Mouse (Mus musculus) heart, postnatal 25 days (tissue): ENCODE measurements at regions not wholly inside any gene's neighbourhood (a gene's known extent, or its start where the extent isn't known, plus 50 kb on each side); places are given as distances from the start of the nearest gene placed in this dataset.

ENCODE experiments used
- DNase-seq: peaks from one replicate; pipeline ENCODE4 v3.0.0; 2022; ENCODE audit warnings: low spot score
- intact Hi-C: fragments of 180-260 bp; cut with DNase I; formaldehyde crosslinking; loops from one replicate; pipeline ENCODE4 v1.15.1; 2025

DNA sequence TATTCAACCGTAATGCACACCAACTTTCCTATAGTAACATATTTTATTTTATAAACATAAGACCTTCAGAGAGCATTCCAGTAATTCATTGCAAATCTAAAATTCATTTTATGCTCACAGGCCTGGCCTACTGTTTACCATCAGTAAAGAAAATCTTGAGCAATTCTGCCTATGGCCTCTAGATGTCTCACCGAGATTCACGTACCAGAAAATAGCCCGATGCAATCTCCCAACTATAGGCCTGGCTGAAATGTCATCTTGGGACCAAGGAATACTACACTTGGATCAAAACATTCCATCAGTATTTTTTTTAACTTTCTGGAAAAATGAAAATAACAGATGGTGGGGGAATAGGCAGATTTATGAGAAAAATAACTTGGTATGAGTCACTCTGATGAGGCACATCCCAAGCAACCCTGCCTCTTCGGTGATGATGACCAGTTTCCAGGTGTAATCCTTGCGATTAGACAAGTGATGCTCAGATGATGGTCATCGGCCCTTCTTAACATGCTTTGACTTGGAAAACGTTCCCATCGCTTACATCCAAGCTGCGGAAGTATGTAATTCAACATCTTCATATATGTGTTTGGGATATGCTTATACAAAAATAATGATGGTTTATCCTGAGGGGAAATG is 439.9 kb downstream of the Nyap2 start:
- DNase-seq = no peak
- intact Hi-C loops = loop anchor here (2.0 to 10.0 kb wide), 5 partner anchors 168 to 774 kb away; partner anchors contain the start of gene Irs1

DNA sequence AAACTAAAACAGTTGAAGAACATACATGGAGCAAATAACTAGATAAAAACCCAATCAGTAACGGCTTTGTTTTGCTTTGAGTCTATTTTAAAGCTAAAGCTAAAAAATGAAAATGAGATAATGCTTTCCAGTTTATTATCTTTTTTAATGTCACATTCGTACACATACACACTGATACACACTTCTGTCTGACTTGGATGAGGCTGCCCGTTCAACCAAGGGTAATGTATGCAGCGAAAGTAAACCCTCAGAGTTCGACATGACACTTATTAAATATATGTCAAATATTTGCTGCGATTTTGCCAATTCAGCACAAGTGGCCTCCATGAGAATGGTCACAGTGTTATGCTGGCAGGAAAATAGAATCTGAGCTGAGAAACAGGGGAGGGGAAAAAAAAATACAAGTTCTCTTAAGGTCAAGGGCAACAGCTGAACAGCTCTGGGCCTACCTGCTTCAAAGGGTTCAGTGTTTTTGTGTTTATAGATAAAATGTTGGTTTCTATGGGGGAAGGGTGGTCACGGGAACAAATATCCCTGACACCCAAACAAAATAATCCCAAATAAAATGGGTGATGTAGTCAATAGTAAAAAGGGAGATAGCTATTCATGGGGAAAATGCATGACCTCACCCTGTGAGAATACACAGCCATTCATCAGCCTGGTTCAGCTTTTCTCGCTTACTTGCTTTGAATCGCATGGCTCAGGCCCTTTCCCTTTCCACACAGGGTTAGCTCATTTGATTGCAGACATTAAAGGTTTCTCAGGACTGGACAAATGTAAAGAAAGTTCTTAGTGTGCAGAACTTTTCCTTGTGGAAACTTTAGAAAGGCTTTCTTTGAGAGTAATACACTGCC is 443.9 kb downstream of the Nyap2 start:
- no peak for DNase-seq
- intact Hi-C loops = no loop called here

DNA sequence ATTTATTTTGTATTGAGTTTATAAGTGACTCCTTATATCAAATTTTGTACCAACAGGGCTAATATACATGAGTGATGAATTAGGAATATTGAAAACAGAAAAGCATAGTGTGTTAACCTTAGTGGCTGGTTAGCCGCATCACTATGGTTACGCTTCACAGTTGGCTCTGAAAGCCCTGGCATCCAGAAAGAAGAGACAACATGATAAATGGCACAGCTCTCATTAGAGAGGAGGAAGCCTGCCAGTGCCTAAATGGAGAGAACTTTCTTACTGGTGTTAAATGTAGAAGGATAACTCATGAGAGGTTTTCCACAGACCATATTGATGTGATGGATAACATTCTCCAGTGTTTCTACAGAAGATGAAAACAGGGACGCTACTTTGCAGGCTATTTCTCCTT is 446.2 kb downstream of the Nyap2 start:
- no peak for DNase-seq

DNA sequence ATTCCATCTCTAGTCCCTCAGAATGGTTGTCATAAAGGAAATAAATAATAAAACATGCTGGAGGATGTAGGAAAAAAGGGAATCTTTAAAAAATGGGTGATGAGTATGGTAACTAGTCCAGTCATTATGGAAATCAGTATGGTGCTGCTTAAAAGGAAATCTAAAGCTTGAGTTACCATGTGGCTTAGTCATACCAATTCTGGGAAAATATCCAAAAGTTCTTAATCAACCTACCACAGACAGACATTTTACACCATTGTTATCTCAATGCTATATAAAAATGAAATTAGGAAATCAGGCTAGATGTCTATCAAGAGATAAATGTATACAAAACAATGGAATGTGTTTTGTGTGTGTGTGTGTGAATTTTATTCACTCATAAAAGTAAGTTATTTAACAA is 449.1 kb downstream of the Nyap2 start:
- intact Hi-C loops = no loop called here
- no peak for DNase-seq

More for the DNA sequence above, 446.2 kb downstream of the Nyap2 start:
- intact Hi-C loops = no loop called here

DNA sequence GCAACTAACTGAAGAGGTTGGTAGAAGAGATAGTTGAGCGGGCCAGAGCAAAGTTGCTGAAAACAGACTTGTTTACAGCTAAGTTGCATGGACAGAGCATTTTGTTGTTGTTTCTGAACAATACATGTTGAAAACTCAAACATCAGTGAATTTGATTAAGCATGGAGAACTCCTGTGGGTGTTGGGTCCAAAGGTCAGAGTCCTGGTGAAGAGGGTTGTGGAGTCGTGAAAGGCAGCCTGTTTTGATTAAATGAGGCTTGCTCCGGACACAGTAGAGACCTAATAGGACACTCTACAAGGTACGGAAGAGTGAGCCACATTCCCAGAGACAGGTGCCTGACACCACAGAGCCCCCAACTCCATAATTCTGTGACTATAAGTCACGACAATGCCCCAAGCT is 461.1 kb downstream of the Nyap2 start:
- intact Hi-C loops = no loop called here
- DNase-seq = no peak

DNA sequence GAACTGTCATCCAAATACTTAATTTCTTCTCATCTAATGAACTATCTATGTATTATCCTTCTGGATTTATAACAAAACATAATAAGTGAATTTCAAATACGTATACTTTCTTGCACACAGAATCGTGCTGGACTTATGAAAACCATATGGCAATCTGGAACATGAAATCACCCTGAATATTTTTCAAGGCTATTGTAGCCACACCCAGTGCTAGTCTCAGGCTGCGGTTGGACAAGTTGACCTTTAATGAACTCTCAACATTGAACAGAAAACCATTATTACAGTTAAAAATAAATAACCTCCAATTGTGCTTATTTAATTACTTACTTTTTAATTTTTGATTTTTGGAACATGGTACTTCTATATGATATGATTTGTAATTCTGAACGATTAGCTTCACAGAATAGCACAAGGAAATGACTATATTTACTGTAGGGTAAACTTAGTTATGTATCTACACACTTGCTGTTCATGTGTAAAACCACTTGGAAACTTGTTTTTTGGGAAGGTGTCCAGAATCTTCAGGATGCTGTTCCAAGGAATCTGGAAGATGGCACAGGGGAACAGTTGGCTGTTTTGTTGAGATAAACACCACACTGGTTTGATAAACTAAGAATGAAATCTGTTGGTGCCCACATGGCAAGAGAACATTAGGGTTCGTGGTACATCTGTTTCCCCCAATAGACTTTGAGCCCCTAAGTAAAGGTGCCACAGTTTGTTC is 463.0 kb downstream of the Nyap2 start:
- no peak for DNase-seq
- intact Hi-C loops = no loop called here

DNA sequence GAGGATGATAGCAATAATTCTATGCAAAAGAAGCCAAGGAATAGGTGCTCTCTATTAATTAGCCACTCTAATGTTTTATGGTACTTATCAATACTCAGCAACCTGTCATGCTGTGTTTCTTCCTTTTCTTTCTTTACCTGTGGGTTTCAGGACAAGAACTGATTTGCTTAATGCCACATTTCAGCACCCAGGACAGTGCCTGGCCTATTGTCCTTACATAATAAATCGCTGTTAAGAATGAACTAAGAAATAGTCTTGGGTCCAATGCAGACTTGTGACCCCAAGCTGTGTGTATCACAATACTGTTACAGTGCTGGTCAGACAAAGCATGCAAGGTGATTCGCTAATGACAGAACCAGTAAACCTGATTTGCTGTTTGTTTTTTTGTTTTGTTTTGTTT is 472.2 kb downstream of the Nyap2 start:
- intact Hi-C loops = no loop called here
- no peak for DNase-seq

DNA sequence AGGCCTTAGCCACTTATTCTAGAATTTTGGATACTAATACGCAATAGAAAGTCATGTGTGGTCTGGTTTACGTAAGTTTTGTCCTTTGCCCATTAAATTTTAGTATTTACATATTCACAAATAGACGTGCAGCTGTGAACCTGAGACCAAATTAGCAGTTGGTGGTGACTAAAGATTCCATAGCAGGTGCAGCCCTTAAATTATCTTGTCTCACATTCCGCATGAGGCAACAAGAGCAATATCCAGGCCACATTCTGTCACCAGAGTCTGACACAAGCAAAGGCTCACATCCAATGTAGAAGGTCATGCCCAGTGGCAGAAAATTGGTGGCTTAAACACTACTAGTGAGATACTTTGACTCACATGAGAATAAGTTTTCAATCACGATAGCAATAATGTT is 473.0 kb downstream of the Nyap2 start:
- DNase-seq = no peak
- intact Hi-C loops = no loop called here

DNA sequence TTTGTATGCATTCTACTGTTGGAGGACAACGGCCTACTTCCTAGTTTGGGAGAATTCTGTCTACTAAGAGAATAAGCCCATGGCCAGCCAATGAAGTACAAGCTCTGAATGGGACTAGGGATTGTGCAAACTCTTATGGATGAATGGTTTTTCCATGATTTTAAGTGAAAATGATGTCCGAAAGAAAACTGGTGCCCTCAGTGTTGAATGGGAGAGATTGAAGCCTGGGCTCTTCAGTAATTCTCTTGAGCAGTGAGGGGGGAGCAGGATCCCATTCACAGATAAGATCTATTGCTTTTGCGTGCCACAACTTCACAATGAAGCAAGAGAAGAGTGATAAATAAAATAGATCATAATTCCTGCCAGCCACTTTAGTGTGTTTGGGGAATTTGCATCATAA is 476.0 kb downstream of the Nyap2 start:
- no peak for DNase-seq

DNA sequence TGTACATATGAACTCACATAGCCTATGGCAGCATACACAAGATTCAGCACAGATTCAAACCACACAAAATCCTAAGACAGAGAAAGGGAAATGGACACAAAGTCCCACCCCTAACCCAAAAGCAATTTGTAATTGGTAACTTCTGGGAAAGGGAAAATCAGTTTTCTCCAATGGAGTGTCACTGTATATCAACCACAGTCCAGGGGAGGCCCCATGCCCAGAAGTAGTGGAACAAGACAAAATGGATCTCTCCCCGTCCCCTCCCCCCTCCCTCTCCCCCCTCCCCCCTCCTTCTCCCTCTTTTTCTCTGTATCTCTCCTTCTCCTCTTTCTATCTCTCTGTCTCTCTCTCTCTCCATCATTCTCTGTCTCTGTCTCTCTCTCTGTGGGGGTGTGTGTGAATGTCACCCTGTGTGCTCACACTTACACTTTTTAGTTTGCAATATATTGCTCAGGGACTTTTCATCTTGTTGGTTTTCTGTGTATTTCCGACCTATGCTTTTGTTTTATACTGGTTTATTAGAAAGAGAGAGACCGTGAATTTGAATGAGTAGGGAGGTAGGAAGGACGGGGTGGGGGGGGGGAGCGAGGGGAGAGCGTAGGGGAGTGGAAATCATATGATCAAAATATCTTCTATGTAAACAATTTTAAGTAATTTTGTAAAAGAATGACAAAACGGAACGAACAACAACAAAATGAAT is 500.4 kb downstream of the Nyap2 start:
- DNase-seq = no peak
- intact Hi-C loops = no loop called here

More for the DNA sequence above, 476.0 kb downstream of the Nyap2 start:
- intact Hi-C loops = no loop called here

DNA sequence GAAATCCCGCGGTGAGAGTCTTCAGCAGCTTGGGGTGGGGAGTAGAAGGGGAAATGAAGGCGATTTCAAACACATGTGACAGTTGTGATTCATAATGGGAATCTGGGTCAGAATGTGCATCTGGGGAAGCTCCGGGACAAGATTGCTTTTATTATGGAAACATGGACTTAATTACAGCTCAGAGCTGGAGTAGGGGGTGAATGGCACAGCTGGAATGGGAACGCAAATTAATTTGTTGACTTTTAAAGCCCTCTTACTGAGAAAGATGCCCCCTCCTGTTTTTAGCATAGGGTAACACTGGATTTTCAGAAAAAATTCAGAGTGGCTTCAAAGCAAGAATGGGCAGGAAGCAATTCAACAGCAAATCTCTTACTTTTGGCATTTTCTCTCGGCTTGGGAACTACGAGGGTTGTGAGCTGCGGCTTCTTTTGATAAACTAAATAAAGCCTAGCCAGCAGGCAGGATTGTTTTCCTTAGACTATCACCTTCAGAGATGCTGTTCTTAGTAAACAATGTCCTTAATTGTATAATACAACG is 501.0 kb downstream of the Nyap2 start:
- intact Hi-C loops = no loop called here
- DNase-seq = no peak

DNA sequence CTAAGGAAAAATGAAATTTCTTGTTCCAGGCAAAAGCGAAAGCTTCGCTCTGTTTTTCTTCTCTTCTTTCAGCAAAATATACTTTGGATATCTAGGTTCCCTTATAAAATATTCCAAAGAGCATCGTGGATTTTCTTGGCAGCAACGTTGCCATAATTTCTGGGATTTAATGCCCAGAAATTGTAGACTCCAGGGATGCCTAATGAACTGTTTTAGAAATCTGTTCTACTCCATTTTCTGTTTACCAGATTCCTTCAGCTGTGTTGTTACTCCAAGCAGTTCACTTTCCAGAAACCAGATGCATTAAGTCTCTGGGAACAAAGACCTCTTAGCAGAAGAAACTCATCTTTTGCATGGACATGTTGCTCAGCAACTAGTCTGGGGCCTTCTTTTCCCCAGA is 504.5 kb downstream of the Nyap2 start:
- no peak for DNase-seq
- intact Hi-C loops = no loop called here

DNA sequence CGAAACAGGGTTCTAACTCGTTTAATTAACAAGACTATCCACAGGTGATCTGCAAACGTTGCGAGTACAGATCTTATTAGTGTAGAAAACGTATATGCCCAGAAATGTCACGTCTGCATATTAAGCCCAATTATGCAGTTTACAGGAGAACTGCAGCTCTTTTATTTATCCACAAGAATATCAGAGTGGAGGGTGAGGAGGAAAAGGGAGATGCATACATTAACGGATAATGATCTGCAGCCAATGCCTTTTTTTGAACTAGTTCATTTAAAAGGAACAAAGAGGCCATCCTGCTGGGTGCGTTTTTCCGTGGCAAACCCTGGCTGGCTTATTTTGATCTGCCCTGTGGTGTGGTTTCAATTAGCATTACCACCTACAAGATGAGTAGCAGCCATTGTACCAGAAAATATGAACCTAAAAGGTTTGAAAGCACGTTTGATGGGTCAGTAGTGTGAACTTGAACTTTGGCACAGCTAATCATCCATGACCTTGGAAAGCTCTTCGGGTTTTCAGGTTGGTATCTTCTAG is 511.1 kb downstream of the Nyap2 start:
- intact Hi-C loops = no loop called here
- no peak for DNase-seq

DNA sequence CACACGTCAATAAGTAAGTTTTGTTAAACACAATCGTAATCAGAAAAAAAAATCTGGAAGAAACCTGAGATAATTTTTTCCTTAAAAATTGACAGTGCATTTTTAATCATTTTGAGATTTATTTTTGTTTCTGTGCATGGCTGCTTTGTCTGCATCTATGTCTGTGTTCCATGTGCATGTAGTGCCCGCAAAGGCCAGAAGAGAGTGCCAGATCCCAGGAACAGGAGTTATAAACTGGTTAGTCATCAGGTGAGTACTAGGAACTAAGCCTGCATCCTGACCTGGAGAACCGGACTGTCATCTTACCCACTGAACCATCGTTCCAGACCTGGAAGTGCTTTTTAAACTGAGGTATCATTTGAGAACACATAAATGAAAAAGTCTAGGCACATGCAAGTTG is 514.9 kb downstream of the Nyap2 start:
- DNase-seq = no peak
- intact Hi-C loops = loop anchor here (10.0 kb wide), 1 partner anchor 703 kb away; the partner anchor contains the start of gene Irs1

DNA sequence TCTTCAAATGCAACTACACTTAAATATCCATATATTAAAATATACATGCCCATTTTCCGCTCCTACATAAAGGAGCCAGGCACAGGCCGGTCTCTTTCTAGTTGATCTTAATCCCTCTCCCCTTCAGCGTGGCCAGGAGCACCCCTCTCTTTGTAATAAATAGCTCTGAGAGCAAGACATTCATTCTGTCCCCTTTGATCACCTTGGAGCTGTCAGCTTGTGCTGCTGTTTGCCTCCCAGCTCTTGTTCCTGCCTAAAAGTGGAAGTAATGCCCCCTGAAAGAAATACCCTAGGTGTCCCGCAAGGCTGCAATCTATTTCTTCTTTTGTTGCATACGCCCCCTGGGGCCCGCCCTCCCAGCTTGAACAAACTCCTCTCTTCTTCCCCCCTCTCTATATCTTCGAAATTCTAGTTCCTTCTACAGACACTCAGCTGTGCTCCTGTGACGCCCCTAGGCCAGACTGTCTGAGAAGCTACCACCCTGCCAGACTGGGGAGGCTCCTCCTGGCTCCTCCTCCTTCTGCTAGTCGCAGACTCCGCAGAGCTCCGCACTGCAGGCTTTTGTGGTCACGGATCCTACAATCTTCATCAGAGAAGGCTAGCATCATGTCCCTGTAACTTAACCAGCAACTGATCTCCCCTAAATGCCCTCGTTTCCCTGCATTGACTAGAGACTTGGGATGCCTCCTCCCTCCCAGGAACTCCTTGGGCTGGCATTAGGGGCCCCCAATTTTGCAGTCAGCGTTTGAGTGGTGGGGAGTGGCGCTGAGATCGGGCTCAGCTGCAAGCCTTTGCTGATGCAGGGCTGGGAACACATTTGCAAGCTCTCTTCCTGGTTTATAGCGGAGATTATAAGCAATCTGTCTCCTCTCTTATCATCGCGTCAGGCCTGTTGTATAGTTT is 516.8 kb downstream of the Nyap2 start:
- intact Hi-C loops = loop anchor here (10.0 kb wide), 1 partner anchor 701 kb away; the partner anchor contains the start of gene Irs1

DNA sequence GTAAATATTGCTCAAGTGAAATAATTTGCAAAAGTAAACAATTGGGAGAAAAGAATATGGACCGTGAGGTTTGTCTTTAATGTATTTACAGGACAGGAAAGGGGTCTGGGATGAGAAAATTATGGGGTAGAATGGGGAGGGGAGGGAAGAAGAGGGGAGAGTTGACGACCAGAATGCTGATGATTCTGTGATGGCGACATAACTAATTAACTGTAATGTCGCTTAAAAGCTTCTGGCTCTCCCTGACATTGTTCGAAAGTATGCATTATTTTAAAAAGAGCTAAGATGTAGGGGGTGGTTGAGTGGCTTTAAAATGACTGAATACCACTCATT is 517.4 kb downstream of the Nyap2 start:
- intact Hi-C loops = loop anchor here (10.0 kb wide), 1 partner anchor 701 kb away; the partner anchor contains the start of gene Irs1
- no peak for DNase-seq

More for the DNA sequence above, 516.8 kb downstream of the Nyap2 start:
- DNase-seq = no peak

DNA sequence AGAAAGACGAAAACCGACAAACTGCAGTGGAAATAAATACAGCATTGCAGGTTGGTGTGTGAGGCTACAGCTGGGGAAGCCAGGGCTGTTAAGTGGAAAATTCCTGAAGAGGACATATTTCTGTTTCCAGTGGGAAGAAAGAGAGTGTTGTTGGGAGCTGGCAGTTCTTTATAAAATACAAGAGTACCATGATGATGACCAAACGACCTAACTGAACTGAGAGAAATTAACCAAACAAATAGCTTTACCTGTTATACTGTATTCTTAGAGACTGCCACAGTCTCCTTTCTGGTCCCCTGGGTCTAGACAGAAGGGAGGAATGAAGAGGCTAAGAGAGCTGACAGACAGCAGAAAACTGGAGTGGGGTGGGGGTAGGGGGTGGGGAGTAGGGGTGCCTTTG is 517.9 kb downstream of the Nyap2 start:
- intact Hi-C loops = loop anchor here (10.0 kb wide), 1 partner anchor 700 kb away; the partner anchor contains the start of gene Irs1
- no peak for DNase-seq

DNA sequence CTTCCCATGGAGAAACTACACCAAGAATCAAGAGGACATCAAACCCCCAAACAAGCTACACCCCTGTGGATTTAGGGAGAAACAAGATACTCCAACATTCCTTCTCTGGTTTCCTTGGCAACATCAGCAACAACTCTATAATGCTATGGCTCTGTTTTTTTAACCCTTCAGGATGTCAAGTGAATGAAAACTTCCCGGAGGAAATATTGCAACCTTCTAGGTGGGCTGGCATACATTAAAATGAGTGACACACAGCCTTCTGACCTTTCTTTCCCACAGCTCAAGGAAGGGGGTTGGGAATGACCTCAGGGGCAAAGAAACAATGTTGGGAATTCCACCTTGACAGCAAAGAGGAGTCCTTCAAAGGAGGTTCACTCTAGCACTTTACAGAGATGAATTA is 532.0 kb downstream of the Nyap2 start:
- intact Hi-C loops = no loop called here
- no peak for DNase-seq

DNA sequence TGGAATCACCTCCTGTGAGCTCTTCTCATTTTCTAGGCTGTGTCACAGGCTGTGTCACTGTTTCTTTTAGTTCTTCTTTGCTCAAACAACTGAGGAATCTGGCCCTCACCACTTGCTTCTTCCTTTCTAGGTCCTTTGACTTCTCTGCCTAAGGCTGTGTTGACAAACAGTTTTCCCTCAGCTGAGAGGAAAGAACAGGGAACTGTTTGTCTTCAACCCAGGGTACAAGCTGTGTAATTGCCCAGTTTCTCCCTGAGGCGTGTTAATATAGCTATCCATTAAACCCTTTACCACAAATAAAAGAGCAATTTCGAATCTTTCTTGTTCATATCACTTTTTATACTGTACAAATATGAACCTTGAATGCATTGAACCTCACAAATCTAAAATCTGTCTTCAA is 542.1 kb downstream of the Nyap2 start:
- intact Hi-C loops = no loop called here
- DNase-seq = no peak
